Mouse (Mus musculus): Measurements from ENCODE around the gene Aldh1a1. TPM values are rescaled to one million over a fixed set of nuclear protein-coding genes. Genes with fewer than 3 reads are reported as not detected.

The Aldh1a1 gene
- polyA plus RNA-seq, 1 experiment from 2014 or later: 13.1 TPM

DNA sequence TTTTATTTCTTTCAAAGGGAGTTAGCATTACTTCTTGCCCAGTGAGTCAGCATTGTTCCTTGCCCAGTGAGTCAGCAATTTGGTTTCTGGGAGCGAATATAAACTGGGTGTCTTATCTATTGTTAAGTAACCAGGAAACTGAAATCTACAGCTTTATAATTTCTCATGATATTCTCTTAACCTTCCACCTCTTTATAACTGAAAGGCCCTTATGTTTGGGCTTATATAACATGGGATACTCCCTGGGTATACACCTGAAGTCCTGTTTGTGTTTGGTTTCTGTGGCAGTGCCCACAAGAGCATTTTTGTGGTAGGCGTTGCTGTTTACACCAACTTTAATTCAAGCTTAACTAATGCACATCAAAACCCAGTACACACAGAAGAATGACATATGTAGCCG is 66.4 kb downstream of the Aldh1a1 start:
- no peaks in the 10 kb centered on the region for H3K9me3 ChIP-seq
- no peak overlapping the region for H3K4me3 ChIP-seq
- H3K4me1 ChIP-seq: no peaks in the 10 kb centered on the region
- H3K27me3 ChIP-seq (replicated peaks; ENCODE audit: low read depth, poor library complexity, severe bottlenecking): no peaks in the 10 kb centered on the region
- DNase-seq (ENCODE audit: low spot score): no peak
- H3K27ac ChIP-seq (replicated peaks): no peak overlapping the region
- no peaks in the 10 kb centered on the region for H3K36me3 ChIP-seq (replicated peaks)
- WGBS: 89% methylated on average over 3 of the region's 3 CpGs

DNA sequence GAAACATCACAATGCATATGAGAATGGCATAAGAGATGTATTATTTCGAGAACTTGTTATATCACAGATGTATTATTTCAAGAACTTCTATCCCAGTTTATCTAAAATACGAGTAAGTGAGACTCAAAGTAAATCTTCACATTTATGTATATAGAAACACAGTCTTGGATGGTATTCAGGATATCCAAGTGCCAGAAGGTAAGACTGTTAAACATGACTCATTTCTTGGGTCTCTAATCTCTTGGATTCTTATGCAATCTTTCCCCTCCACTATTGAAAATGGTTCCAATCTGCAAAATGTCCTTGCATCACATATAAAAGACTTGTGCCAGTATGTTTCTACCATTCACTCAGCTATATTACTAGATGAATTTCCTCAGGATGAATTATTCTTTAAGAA is 67.4 kb downstream of the Aldh1a1 start:
- Histone ChIP-seq H3K4me3 (no peak overlapping the region), H3K27ac (replicated peaks) (no peak overlapping the region), H3K27me3 (replicated peaks; ENCODE audit: low read depth, poor library complexity, severe bottlenecking) (no peaks in the 10 kb centered on the region), H3K36me3 (replicated peaks) (no peaks in the 10 kb centered on the region), H3K9me3 (no peaks in the 10 kb centered on the region), H3K4me1 (no peaks in the 10 kb centered on the region)
- 95% methylated on average over 2 of the region's 2 CpGs for WGBS
- DNase-seq (ENCODE audit: low spot score): no peak

DNA sequence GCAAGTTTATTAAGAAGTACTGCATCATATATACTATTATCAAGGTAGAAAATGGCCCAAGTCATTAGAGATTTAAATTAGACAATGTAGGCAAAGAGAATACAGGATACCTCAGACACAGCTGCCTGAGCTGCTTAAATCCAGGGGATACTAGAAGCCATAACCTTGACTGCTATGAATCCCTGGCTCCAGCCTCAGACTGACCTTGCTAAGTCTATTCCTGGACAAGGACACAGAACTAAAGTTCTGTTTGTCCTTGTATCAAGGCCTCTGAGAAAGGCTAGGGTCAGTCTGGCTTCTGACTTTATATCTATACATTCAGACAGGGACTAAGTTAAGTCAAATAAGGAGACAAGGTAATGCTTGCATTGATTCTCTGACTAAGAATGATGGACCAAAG is 69.9 kb downstream of the Aldh1a1 start:
- Histone ChIP-seq H3K27ac (replicated peaks) (no peak overlapping the region), H3K4me3 (no peak overlapping the region), H3K27me3 (replicated peaks; ENCODE audit: low read depth, poor library complexity, severe bottlenecking) (no peaks in the 10 kb centered on the region), H3K4me1 (no peaks in the 10 kb centered on the region), H3K36me3 (replicated peaks) (no peaks in the 10 kb centered on the region), H3K9me3 (no peaks in the 10 kb centered on the region)
- DNase-seq (ENCODE audit: low spot score): no peak

DNA sequence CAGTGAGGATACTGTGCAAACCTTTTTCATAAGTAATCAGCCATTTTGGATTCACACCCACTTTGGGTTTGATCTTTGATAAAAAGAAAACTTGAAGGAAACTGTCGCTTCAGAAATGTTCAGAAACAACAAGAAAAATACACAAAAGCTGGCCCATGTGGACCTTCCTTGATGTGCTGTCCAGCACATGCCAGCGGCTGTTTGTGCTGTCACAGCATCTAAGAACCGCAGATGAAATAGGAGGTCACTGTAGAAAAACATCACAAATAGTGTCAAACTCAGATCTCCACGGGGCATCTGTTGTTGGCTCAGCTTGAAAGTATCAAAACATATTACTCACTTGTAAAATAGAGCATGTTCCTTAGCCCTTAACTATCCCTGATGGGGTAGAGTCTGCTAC is 73.8 kb downstream of the Aldh1a1 start:
- no peaks in the 10 kb centered on the region for H3K27me3 ChIP-seq (replicated peaks; ENCODE audit: low read depth, poor library complexity, severe bottlenecking)
- WGBS: 77% methylated on average over 4 of the region's 4 CpGs

DNA sequence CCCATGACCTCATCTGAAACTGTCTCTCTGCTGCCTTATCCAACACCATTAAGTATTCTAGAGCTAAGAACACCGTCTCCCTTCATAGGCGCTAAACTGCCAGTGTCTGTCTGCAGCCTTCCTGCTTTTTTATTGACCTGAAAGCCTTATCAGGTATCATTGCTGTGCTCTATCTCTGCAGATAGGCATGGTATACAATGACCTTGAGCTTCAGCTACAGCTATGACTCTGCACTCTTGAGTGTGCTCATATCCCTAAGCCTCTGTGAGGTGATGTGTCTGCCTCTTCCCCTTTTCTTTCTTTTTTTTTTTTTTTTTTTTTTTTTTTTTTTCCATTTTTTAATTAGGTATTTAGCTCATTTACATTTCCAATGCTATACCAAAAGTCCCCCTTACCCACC is 74.5 kb downstream of the Aldh1a1 start:
- H3K4me1 ChIP-seq: no peaks in the 10 kb centered on the region
- no peaks in the 10 kb centered on the region for H3K27me3 ChIP-seq (replicated peaks; ENCODE audit: low read depth, poor library complexity, severe bottlenecking)
- H3K4me3 ChIP-seq: no peak overlapping the region
- H3K9me3 ChIP-seq: no peaks in the 10 kb centered on the region
- no peak for DNase-seq (ENCODE audit: low spot score)
- no peak overlapping the region for H3K27ac ChIP-seq (replicated peaks)
- no peaks in the 10 kb centered on the region for H3K36me3 ChIP-seq (replicated peaks)
- 94% methylated on average over 2 of the region's 2 CpGs for WGBS

More for the DNA sequence above, 73.8 kb downstream of the Aldh1a1 start:
- no peak overlapping the region for H3K4me3 ChIP-seq
- no peaks in the 10 kb centered on the region for H3K4me1 ChIP-seq
- no peak overlapping the region for H3K27ac ChIP-seq (replicated peaks)
- no peaks in the 10 kb centered on the region for H3K36me3 ChIP-seq (replicated peaks)
- H3K9me3 ChIP-seq: no peaks in the 10 kb centered on the region
- no peak for DNase-seq (ENCODE audit: low spot score)

DNA sequence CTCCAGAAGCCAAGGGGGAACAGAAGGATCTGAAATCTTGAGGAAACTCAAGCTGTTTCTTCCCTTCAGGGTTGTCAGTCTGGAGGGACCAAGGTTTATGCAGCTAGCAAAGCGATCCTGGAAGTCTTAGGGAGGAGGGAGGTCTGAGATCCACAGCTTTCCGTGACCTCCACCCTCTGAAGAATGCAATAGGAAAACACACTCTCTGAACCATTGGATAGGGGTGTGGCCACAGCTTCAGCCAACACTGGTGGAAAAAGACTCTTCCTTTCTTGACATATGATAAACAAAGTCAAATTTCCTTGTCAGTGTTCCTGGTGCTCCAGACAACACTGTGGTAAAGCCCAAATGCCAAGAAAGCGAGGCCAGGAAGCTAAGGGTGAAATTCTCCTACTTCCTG is 84.5 kb downstream of the Aldh1a1 start:
- H3K36me3 ChIP-seq (replicated peaks): no peaks in the 10 kb centered on the region
- no peaks in the 10 kb centered on the region for H3K4me1 ChIP-seq
- no peak for DNase-seq (ENCODE audit: low spot score)
- H3K27ac ChIP-seq (replicated peaks): no peak overlapping the region
- H3K4me3 ChIP-seq: no peak overlapping the region
- WGBS: 61% methylated on average over 3 of the region's 3 CpGs
- no peaks in the 10 kb centered on the region for H3K9me3 ChIP-seq
- no peaks in the 10 kb centered on the region for H3K27me3 ChIP-seq (replicated peaks; ENCODE audit: low read depth, poor library complexity, severe bottlenecking)

DNA sequence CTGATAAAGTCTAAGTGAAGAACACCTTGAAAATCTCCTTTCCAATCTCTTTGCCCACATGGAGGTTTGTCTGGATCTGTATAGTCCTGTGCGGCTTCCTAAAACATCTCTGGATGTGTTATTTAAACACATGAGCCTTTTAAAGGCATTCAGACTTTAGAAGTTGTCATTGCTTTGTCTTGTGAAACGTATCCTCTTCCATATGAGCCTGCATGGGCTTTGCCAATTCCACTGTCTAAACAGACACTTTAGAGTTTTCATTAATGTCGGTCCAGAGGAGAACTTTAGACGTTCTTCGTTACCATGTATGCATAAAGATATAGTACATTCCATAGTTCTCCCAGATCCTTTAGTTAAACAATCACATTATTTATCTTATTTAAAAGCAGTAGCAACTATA is 84.9 kb downstream of the Aldh1a1 start:
- Histone ChIP-seq H3K27me3 (replicated peaks; ENCODE audit: low read depth, poor library complexity, severe bottlenecking) (no peaks in the 10 kb centered on the region), H3K9me3 (no peaks in the 10 kb centered on the region), H3K27ac (replicated peaks) (no peak overlapping the region), H3K4me3 (no peak overlapping the region), H3K4me1 (no peaks in the 10 kb centered on the region), H3K36me3 (replicated peaks) (no peaks in the 10 kb centered on the region)
- WGBS: 79% methylated on average over 5 of the region's 5 CpGs
- DNase-seq (ENCODE audit: low spot score): no peak

DNA sequence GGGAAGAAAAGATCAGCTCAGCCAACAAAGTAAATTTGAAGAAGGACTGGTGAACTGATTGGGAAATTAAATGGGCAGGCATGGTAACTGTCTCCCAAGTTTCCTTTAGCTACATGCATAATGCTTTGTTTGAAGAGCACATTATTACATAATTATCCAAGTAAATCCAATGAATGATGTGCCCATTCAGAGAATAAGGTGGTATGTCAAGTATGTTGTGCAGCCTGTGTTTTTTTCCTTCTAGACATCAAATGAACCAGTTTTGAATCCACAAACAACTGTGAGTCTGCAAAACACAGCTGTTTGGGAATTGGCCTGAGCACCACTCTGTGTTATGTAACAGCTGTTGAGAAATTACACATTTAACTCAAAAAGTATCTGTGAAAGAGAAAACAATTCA is 107.4 kb downstream of the Aldh1a1 start:
- Histone ChIP-seq H3K4me3 (no peak overlapping the region), H3K9me3 (no peaks in the 10 kb centered on the region), H3K36me3 (replicated peaks) (no peaks in the 10 kb centered on the region), H3K27ac (replicated peaks) (no peak overlapping the region), H3K4me1 (no peaks in the 10 kb centered on the region), H3K27me3 (replicated peaks; ENCODE audit: low read depth, poor library complexity, severe bottlenecking) (no peaks in the 10 kb centered on the region)
- DNase-seq (ENCODE audit: low spot score): no peak

DNA sequence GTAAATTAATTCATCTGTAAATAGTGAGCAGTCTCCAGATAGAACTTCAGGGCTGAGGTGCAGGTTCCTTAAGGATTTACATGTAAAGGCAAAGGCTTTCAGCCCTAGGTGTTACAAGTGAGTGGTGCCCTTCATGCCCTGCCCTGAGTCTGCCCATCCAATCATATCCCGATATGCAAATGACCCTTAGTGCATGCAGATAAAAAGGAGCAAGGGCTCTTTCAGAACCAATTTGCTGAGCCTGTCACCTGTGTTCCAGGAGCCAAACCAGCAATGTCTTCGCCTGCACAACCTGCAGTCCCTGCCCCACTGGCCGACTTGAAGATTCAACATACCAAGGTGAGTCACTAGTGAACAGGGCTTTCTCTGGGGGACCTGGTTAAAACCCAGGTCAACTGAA is 109.2 kb downstream of the Aldh1a1 start:
- no peak overlapping the region for H3K4me3 ChIP-seq

DNA sequence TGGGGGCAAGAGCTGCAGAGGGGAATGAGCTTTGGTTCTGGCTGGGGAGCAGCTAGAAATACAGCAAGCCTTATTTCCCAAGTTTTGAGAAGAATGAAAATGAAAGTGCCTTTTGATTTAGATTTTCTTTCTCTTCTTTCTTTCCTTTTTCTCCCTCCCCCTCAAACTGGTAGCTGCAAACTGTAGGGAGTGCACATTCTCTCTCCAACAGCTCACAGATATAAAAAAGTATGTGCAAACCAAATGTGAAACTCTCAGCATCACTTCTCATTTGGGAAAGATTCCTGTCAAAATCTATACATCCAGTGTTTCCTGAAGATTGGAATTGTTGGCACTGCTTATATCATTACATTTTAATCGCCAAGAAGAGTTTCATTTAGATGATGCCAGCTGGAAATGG is 110.7 kb downstream of the Aldh1a1 start:
- no peaks in the 10 kb centered on the region for H3K9me3 ChIP-seq

More for the DNA sequence above, 109.2 kb downstream of the Aldh1a1 start:
- 65% methylated on average over 3 of the region's 3 CpGs for WGBS
- Histone ChIP-seq H3K4me1 (no peaks in the 10 kb centered on the region), H3K9me3 (no peaks in the 10 kb centered on the region), H3K27ac (replicated peaks) (no peak overlapping the region), H3K27me3 (replicated peaks; ENCODE audit: low read depth, poor library complexity, severe bottlenecking) (no peaks in the 10 kb centered on the region), H3K36me3 (replicated peaks) (no peaks in the 10 kb centered on the region)
- DNase-seq (ENCODE audit: low spot score): no peak

DNA sequence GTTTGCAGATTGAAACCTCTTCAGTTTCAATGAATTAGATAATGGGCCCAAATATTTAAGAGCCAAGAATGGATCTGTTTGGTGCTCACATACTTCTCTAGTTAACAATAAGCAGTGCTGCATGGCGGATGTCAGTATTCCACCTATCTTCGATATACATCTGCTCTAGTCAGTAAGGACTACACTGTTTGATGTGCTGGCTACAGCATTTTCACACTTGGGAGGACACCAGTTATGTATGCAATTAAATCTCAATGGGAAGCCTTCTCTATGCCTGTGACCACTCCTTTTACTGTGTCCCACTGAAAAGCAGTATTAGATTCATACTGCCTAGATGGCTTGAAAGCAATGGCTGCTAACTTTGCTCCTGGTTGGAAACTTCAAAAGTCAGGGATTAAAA is 111.4 kb downstream of the Aldh1a1 start:
- no peak overlapping the region for H3K4me3 ChIP-seq
- WGBS: 83% methylated on average over 2 of the region's 2 CpGs
- no peaks in the 10 kb centered on the region for H3K4me1 ChIP-seq
- no peaks in the 10 kb centered on the region for H3K27me3 ChIP-seq (replicated peaks; ENCODE audit: low read depth, poor library complexity, severe bottlenecking)
- no peaks in the 10 kb centered on the region for H3K36me3 ChIP-seq (replicated peaks)
- no peak overlapping the region for H3K27ac ChIP-seq (replicated peaks)
- no peaks in the 10 kb centered on the region for H3K9me3 ChIP-seq
- DNase-seq (ENCODE audit: low spot score): no peak

More for the DNA sequence above, 110.7 kb downstream of the Aldh1a1 start:
- Histone ChIP-seq H3K36me3 (replicated peaks) (no peaks in the 10 kb centered on the region), H3K27me3 (replicated peaks; ENCODE audit: low read depth, poor library complexity, severe bottlenecking) (no peaks in the 10 kb centered on the region), H3K4me1 (no peaks in the 10 kb centered on the region), H3K27ac (replicated peaks) (no peak overlapping the region), H3K4me3 (no peak overlapping the region)
- DNase-seq (ENCODE audit: low spot score): no peak
- 85% methylated on average over 1 of the region's 1 CpGs for WGBS

DNA sequence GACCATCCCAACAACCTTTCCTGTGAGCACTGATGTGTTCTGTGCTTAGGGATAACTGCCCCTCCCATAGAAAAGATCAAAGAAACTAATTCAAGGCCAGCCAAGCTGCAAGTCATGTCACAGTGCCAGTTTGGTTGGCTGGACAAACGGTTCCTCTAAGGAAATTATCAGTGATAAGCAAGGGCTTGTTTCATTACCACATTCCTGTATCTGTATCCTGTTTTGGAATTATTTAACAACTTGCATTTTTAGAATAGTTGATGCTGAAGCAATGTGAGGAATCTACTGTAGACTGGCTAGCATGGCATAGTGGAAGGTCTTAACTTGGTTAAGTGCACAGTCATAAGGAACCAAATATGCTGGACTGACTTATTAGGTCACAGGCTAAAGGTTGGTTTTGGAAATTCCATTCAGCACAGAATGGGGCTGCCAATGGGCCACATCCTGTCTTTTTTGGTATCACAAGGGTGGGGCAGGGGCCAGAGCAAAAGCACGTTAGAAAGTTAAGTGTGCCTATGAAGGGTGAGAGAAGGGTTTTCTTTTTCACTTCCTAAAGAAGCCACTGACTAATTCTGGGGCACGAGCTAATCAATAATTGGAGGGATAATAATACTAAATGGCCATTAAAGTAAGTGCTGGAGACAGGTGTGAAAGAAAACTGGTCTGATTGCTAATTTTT is 121.9 kb downstream of the Aldh1a1 start:
- 75% methylated on average over 3 of the region's 3 CpGs for WGBS
- Histone ChIP-seq H3K27ac (replicated peaks) (no peak overlapping the region), H3K36me3 (replicated peaks) (no peaks in the 10 kb centered on the region), H3K27me3 (replicated peaks; ENCODE audit: low read depth, poor library complexity, severe bottlenecking) (no peaks in the 10 kb centered on the region), H3K4me3 (no peak overlapping the region), H3K9me3 (no peaks in the 10 kb centered on the region), H3K4me1 (no peaks in the 10 kb centered on the region)
- DNase-seq (ENCODE audit: low spot score): no peak

DNA sequence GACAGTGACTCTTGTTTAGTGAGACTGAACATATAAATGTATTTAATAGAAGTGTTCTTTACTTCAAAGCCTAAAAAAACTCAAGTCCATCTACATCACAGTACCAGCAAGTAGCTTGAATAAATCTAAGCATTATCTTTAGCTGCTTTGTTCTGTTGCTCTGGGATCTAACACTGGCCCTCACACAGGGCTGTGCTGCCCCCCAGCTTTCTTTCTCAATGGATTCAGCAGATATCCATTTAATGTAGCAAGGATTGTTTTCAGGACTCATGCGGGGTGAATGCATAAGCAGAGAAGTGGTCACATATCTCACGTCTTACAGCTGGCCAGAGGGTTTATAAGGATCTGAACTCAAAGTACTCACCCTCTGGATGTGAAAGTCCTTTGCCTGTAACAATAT is 129.9 kb downstream of the Aldh1a1 start:
- no peak overlapping the region for H3K27ac ChIP-seq (replicated peaks)
- 76% methylated on average over 2 of the region's 2 CpGs for WGBS
- H3K9me3 ChIP-seq: no peaks in the 10 kb centered on the region
- H3K27me3 ChIP-seq (replicated peaks; ENCODE audit: low read depth, poor library complexity, severe bottlenecking): no peaks in the 10 kb centered on the region
- no peak for DNase-seq (ENCODE audit: low spot score)
- H3K36me3 ChIP-seq (replicated peaks): no peaks in the 10 kb centered on the region
- H3K4me1 ChIP-seq: no peaks in the 10 kb centered on the region
- no peak overlapping the region for H3K4me3 ChIP-seq

DNA sequence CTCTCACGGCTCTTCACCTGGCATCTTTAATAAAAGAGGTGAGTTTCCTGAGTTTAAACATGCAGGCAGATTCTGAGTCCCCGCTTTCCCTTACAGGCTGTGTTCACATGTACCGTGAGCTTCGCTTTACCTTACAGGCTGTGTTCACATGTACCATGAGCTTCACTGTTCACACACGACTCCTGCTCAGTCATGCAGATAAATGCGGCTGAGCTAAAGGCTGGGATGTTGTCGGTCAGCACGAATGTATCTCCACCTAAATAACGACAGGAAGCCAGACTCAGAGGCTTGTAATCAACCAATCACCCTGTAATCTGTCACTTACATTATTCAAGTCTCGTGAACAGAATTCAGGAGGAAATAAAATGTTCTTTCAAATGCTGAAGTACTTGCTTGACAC is 130.9 kb downstream of the Aldh1a1 start:
- Histone ChIP-seq H3K4me1 (no peaks in the 10 kb centered on the region), H3K27ac (replicated peaks) (no peak overlapping the region), H3K27me3 (replicated peaks; ENCODE audit: low read depth, poor library complexity, severe bottlenecking) (no peaks in the 10 kb centered on the region), H3K4me3 (no peak overlapping the region), H3K9me3 (no peaks in the 10 kb centered on the region), H3K36me3 (replicated peaks) (no peaks in the 10 kb centered on the region)
- 71% methylated on average over 10 of the region's 10 CpGs for WGBS
- no peak for DNase-seq (ENCODE audit: low spot score)
